8 mouse cellular contexts compared by ENCODE assay signal in genomic region chr15:62139192-62139591, GRCm38 (mm10).
DNase-seq lines count a peak whose midpoint lies in the region; ATAC-seq and TF ChIP-seq lines count a peak whose summit lies in the region.

No protein-coding gene starts in this region.

- H3K4me3 ChIP-seq in stomach, embryonic 15.5 days (replicated peaks), result no peak overlapping the region
- H3K4me3 ChIP-seq in stomach, postnatal 0 days (ENCODE audit: low read depth, low read length), result no peak overlapping the region
- H3K4me3 ChIP-seq in heart, embryonic 10.5 days, result no peak overlapping the region
- H3K4me3 ChIP-seq in stomach, embryonic 16.5 days (replicated peaks; ENCODE audit: low read length), result no peak overlapping the region
- H3K4me3 ChIP-seq in forebrain, embryonic 10.5 days, result no peak overlapping the region

- H3K27me3 ChIP-seq in stomach, embryonic 15.5 days (replicated peaks), result no peaks in the 10 kb centered on the region
- H3K27me3 ChIP-seq in stomach, postnatal 0 days (ENCODE audit: control insufficient read depth, insufficient read depth, low read length), result no peaks in the 10 kb centered on the region
- no peaks in the 10 kb centered on the region for H3K27me3 ChIP-seq in heart, embryonic 10.5 days (ENCODE audit: insufficient read depth, poor library complexity, severe bottlenecking)
- H3K27me3 ChIP-seq in stomach, embryonic 16.5 days (ENCODE audit: control insufficient read depth, insufficient read depth, low read length), result no peaks in the 10 kb centered on the region
- H3K27me3 ChIP-seq in forebrain, embryonic 10.5 days (ENCODE audit: poor library complexity, severe bottlenecking), result no peaks in the 10 kb centered on the region

- 0 out of 2 replicates have a peak, but pooled peaks have one; percentile 42 for ATAC-seq in stomach, embryonic 15.5 days (ENCODE audit: insufficient read depth, low FRiP score, low read depth)
- no peak for ATAC-seq in stomach, postnatal 0 days (ENCODE audit: low FRiP score, low TSS enrichment)
- ATAC-seq in stomach, embryonic 16.5 days (ENCODE audit: insufficient read depth, low FRiP score), result peak; percentile 39; the same call in 1 of the 2 replicates
- ATAC-seq in erythroblast, adult 5-6 weeks (replicated peaks; ENCODE audit: low FRiP score, poor library complexity, severe bottlenecking), result no peak

- no peak for DNase-seq in stomach, postnatal 0 days (ENCODE audit: low spot score)
- no peak for DNase-seq in heart, embryonic 10.5 days (ENCODE audit: low spot score)
- DNase-seq in kidney, postnatal 14 days, result peak; percentile 46
- no peak for DNase-seq in layer of hippocampus, postnatal 10 days (ENCODE audit: low spot score in 2 of 2)
- no peak for DNase-seq in forebrain, embryonic 10.5 days (ENCODE audit: extremely low spot score, low spot score)

- no peak for TF ChIP-seq EP300 in stomach, postnatal 0 days (optimal IDR thresholded peaks at IDR 0.05)

- H3K9ac ChIP-seq in stomach, embryonic 15.5 days, result no peak overlapping the region
- H3K9ac ChIP-seq in stomach, postnatal 0 days (ENCODE audit: low read length), result no peak overlapping the region
- no peak overlapping the region for H3K9ac ChIP-seq in stomach, embryonic 16.5 days (ENCODE audit: low read length)

- H3K4me2 ChIP-seq in stomach, embryonic 15.5 days, result no peak overlapping the region
- H3K4me2 ChIP-seq in stomach, postnatal 0 days (replicated peaks; ENCODE audit: low read depth), result no peak overlapping the region
- no peak overlapping the region for H3K4me2 ChIP-seq in stomach, embryonic 16.5 days (ENCODE audit: low read depth, low read length)

- H3K9me3 ChIP-seq in stomach, embryonic 15.5 days, result no peaks in the 10 kb centered on the region
- no peaks in the 10 kb centered on the region for H3K9me3 ChIP-seq in stomach, postnatal 0 days (ENCODE audit: control insufficient read depth, low read length)
- H3K9me3 ChIP-seq in heart, embryonic 10.5 days, result no peaks in the 10 kb centered on the region
- no peaks in the 10 kb centered on the region for H3K9me3 ChIP-seq in stomach, embryonic 16.5 days (replicated peaks; ENCODE audit: control insufficient read depth, low read length)
- no peaks in the 10 kb centered on the region for H3K9me3 ChIP-seq in forebrain, embryonic 10.5 days

- H3K36me3 ChIP-seq in stomach, embryonic 15.5 days, result no peaks in the 10 kb centered on the region
- H3K36me3 ChIP-seq in stomach, postnatal 0 days (ENCODE audit: control insufficient read depth, insufficient read depth, low read length), result no peaks in the 10 kb centered on the region
- no peaks in the 10 kb centered on the region for H3K36me3 ChIP-seq in heart, embryonic 10.5 days
- H3K36me3 ChIP-seq in stomach, embryonic 16.5 days (ENCODE audit: control insufficient read depth, insufficient read depth, low read length), result no peaks in the 10 kb centered on the region
- H3K36me3 ChIP-seq in forebrain, embryonic 10.5 days (replicated peaks), result no peaks in the 10 kb centered on the region

- TF ChIP-seq CTCF in stomach, postnatal 0 days (IDR thresholded peaks at IDR 0.05; ENCODE audit: low read depth), result no peak

- 59% methylated on average over 5 of the region's 5 CpGs for WGBS in stomach, embryonic 15.5 days
- 58% methylated on average over 5 of the region's 5 CpGs for WGBS in stomach, postnatal 0 days
- 46% methylated on average over 5 of the region's 5 CpGs for WGBS in heart, embryonic 10.5 days
- 44% methylated on average over 5 of the region's 5 CpGs for WGBS in stomach, embryonic 16.5 days
- 68% methylated on average over 5 of the region's 5 CpGs for WGBS in forebrain, embryonic 10.5 days

- no peak overlapping the region for H3K27ac ChIP-seq in stomach, embryonic 15.5 days
- H3K27ac ChIP-seq in stomach, postnatal 0 days (replicated peaks), result no peak overlapping the region
- H3K27ac ChIP-seq in heart, embryonic 10.5 days, result peak overlapping the region; percentile 72
- no peak overlapping the region for H3K27ac ChIP-seq in stomach, embryonic 16.5 days (ENCODE audit: low read length)
- H3K27ac ChIP-seq in forebrain, embryonic 10.5 days, result no peak overlapping the region

- peaks cover 7% of the 10 kb centered on the region; the same call in 1 of the 2 replicates for H3K4me1 ChIP-seq in stomach, embryonic 15.5 days
- no peaks in the 10 kb centered on the region for H3K4me1 ChIP-seq in stomach, postnatal 0 days (replicated peaks; ENCODE audit: control insufficient read depth, insufficient read depth)
- H3K4me1 ChIP-seq in heart, embryonic 10.5 days, result peaks cover 14% of the 10 kb centered on the region
- H3K4me1 ChIP-seq in stomach, embryonic 16.5 days (ENCODE audit: control insufficient read depth, insufficient read depth, low read length), result peaks cover 10% of the 10 kb centered on the region
- no peaks in the 10 kb centered on the region for H3K4me1 ChIP-seq in forebrain, embryonic 10.5 days

Comparison
In these comparisons a context has a peak if more than half of its experiments do, and no peak if none do; other contexts are left out.
1. ATAC-seq: peak in stomach, embryonic 15.5 days (single experiment) and stomach, embryonic 16.5 days (single experiment); none in stomach, postnatal 0 days (single experiment) and erythroblast, adult 5-6 weeks (single experiment).